Mouse (Mus musculus) embryonic facial prominence, embryonic 14.5 days (tissue): Measurements from ENCODE around the gene Mib2. TPM values are rescaled to one million over a fixed set of nuclear protein-coding genes. Genes with fewer than 3 reads are reported as not detected.
A peak's percentile ranks its signal among the peaks of the same experiment; 100 is the strongest.

Source experiments
- ATAC-seq: fragments of 200-750 bp; cut with Nextera tagmentation; 2 replicates; pipeline ENCODE4 v1.8.0; 2017; ENCODE audit warnings: low read depth, moderate number of reproducible peaks, moderate TSS enrichment
- DNase-seq: peaks from one replicate; pipeline ENCODE4 v3.0.0-alpha.2; 2015; ENCODE audit warnings: low spot score
- H3K27ac ChIP-seq: fragments of 300-500 bp; sonication (generic); replicated peaks from 2 replicates; pipeline ENCODE4 v1.5.1; 2014; ENCODE audit warnings: low read depth, mild to moderate bottlenecking, low read length, moderate library complexity
- H3K27me3 ChIP-seq: fragments of 300-500 bp; sonication (generic); replicated peaks from 2 replicates; pipeline ENCODE4 v1.6.1; 2014; ENCODE audit warnings: low read length; ENCODE audit not compliant: control insufficient read depth, insufficient read depth
- H3K36me3 ChIP-seq: fragments of 300-500 bp; sonication (generic); 2 replicates; pipeline ENCODE4 v1.6.1; 2014; ENCODE audit warnings: low read length, mixed read lengths; ENCODE audit not compliant: control insufficient read depth, insufficient read depth
- H3K4me1 ChIP-seq: fragments of 300-500 bp; sonication (generic); 2 replicates; pipeline ENCODE4 v1.6.1; 2014; ENCODE audit warnings: antibody characterized with exemption, low read length; ENCODE audit not compliant: control insufficient read depth, insufficient read depth
- H3K4me2 ChIP-seq: fragments of 300-500 bp; sonication (generic); 2 replicates; pipeline ENCODE4 v1.6.1; 2014; ENCODE audit warnings: low read depth, mild to moderate bottlenecking, low read length, moderate library complexity, mixed read lengths
- H3K4me3 ChIP-seq: fragments of 300-500 bp; sonication (generic); 2 replicates; pipeline ENCODE4 v1.5.1; 2014; ENCODE audit warnings: low read depth, mild to moderate bottlenecking, low read length
- H3K9ac ChIP-seq: fragments of 300-500 bp; sonication (generic); 2 replicates; pipeline ENCODE4 v1.6.1; 2014; ENCODE audit warnings: low read depth, mild to moderate bottlenecking, low read length, moderate library complexity, mixed read lengths
- H3K9me3 ChIP-seq: fragments of 300-500 bp; sonication (generic); 2 replicates; pipeline ENCODE4 v1.6.1; 2016; ENCODE audit warnings: low read length; ENCODE audit not compliant: control insufficient read depth
- WGBS: fragments of 180-500 bp; shearing (Covaris S2); extraction: QIAGEN DNeasy Blood & Tissue Kit; methylation state at CpG from one replicate; pipeline ENCODE4 v1.1.7; 2014; 5-methylcytosine and 5-hydroxymethylcytosine counted together
- polyA plus RNA-seq: library from polyadenylated mRNA; unstranded; fragments of >200 nt; fragmentation: Nextera tagmentation; extraction: Ambion mirVana; gene quantifications from 2 replicates; pipeline ENCODE4 v1.2.1, GENCODE M21; 2014

Mib2 gene
- 24.8 and 27.3 TPM in 2 replicates for polyA plus RNA-seq

DNA sequence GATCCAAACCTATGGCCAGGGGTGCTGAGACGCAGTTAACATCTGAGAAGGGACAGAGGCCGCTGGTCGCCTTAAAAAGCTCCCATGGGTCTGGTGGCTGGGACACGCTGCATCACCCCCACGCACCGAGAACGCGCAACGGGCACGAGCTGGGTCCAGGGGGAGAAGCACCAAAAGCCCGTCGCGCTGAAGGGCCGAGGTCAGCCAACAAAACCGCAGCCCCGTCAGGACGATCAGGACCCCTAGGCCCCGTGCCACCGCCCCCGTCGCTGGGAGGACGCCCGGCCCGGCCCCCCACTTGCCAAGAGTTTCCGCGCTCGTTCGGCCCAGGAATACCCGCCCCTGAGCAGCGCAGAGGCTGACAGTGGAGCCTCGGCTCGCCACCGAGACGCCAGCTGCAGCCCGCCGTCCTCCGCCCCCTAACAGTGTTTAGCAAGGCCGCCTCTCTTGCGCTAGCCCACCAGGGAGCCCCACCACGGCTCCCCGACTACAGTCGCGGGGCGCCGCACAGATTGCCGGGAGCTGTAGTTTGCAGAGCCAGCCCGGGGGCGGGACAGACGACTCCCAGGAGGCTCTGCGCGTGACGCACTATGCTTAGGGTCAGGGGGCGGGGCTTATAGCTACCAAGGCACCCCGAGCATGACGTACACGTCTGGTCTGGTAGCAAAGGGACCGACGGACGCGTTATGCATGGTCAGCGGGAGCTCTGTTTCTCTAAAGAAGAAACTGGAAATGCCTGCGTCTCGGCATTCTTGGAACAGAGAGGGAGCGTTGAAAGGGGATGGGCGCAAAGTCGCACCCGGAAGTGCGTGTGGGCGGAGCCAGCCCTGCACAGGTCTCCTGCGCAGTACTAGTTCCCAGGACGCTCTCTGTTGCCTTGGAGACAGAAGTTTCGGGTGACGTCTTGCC is at the start of gene Mib2:
Mib2 (minus strand) TSS at position 510 of the 909 bp plus-strand sequence.
- peak within 1 kb of the TSS; percentile 87 for H3K4me2 ChIP-seq
- under 1% methylated on average over 41 of the region's 73 CpGs for WGBS
- H3K36me3 ChIP-seq, result no peaks in the 10 kb centered on the region; the same call in 1 of the 2 replicates
- ATAC-seq (peak; percentile 99), DNase-seq (peak; percentile 98)
- H3K27me3 ChIP-seq, result no peaks in the 10 kb centered on the region
- H3K4me3 ChIP-seq, result peak within 1 kb of the TSS; percentile 86
- peak within 1 kb of the TSS; percentile 78 for H3K27ac ChIP-seq
- H3K9ac ChIP-seq, result peak within 1 kb of the TSS; percentile 86
- H3K4me1 ChIP-seq, result 0 out of 2 replicates have a peak, but pooled peaks cover 5% of the 10 kb centered on the region
- no peaks in the 10 kb centered on the region for H3K9me3 ChIP-seq

DNA sequence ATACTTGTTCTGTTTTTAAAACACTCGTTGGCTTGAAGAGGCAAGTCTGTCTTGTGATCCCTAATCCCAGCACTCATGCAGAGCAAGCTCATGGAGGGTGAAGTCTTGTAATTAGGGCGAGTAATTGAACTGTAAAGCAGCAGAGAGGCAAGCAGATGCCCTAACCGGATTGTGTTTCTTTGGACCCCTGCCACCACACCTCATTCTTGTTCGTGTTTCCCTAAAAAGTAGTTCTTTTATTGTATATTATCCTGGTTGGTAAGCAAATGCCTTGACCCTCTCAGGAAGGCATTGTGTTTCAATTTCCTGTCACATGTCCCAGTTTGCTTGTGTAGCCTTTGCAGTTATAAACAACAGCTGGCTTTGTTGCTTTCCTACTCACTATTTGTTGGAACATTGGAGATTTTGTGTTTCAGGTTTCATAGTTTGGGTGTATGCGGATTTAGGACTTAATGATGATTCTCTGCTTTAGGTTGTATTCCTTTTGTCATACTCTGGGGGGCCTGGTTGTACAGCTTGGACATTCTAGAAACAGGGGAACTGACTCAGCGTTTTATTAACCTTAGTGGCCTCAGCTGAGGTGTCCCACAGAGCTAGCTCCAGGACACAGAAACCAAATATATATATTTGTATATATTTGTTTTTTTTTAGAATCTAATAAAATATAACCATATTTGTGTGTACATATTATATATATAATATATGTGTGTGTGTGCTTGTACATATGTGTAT is 41.7 kb upstream of the Mib2 start:
- peak overlapping the region; percentile 0; the same call in 1 of the 2 replicates for H3K27ac ChIP-seq
- DNase-seq, result peak; percentile 56
- no peak overlapping the region for H3K4me2 ChIP-seq
- peak; percentile 60; the same call in 1 of the 2 replicates for ATAC-seq
- no peak overlapping the region for H3K9ac ChIP-seq
- H3K27me3 ChIP-seq, result no peaks in the 10 kb centered on the region
- no peaks in the 10 kb centered on the region for H3K9me3 ChIP-seq
- 46% methylated on average over 6 of the region's 6 CpGs for WGBS
- H3K4me1 ChIP-seq, result peaks cover 5% of the 10 kb centered on the region
- no peak overlapping the region for H3K4me3 ChIP-seq
- H3K36me3 ChIP-seq, result peaks cover 17% of the 10 kb centered on the region; the same call in 1 of the 2 replicates

DNA sequence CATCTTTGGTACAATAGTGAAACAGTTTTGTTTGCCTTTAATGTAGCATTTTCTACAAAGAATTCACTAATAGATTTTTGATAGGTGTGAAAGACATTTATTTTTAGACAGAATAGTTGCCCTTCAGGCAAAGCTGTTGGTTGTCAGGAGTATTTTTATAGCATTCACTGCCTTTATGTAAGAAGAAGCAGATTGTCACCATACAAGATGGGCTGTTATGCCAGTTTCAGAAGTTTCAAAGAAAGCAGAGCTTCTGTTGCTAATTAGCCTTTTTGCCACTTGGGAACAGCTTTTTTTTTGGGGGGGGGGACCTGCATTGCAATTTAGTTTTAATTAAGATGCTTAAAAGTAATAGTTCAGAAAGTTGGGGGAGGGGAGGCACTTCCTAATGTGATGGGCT is 40.0 kb upstream of the Mib2 start:
- no peak for ATAC-seq
- H3K9ac ChIP-seq, result no peak overlapping the region
- H3K9me3 ChIP-seq, result no peaks in the 10 kb centered on the region
- H3K36me3 ChIP-seq, result 0 out of 2 replicates have a peak, but pooled peaks cover 5% of the 10 kb centered on the region
- DNase-seq, result no peak
- no peak overlapping the region for H3K27ac ChIP-seq
- H3K4me1 ChIP-seq, result peaks cover 5% of the 10 kb centered on the region
- H3K4me3 ChIP-seq, result no peak overlapping the region
- no peak overlapping the region for H3K4me2 ChIP-seq
- no peaks in the 10 kb centered on the region for H3K27me3 ChIP-seq

DNA sequence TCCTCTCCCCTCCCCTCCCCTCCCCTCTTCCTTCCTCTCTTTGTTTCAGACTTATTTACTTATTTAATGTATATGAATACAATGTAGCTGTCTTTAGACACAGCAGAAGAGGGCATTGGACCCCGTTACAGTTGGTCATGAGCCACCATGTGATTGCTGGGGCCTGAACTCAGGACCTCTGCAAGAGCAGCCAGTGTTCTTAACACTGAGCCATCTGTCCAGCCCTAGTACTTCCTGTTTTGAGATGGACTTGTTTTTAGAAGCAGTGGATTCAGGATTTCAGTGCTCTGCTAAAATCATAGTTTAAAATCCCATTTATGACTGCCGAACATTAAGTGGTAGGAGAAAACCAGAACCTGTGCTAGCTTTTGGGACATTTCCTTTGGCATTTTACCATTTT is 39.6 kb upstream of the Mib2 start:
- DNase-seq, result no peak

DNA sequence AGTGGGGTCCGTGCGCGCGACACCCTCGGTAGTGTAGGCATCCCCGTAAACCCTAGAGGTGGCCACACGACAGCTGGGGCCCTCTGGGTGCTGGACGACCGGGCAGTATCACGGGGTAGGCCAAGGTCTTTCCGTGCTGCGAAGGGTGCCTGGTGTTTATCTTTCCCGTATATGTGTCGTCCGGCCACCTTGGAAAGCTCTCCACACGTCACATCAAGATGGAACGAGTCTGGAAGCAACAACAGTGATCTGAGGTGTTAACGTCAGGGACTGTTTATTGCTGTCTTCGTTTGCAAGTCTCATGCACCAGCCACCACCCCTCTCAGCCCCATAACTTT is 36.6 kb upstream of the Mib2 start:
- DNase-seq, result no peak
- Histone ChIP-seq H3K4me1 (peaks cover 5% of the 10 kb centered on the region), H3K4me2 (peak overlapping the region; percentile 88), H3K27ac (peak overlapping the region; percentile 98; the same call in 1 of the 2 replicates), H3K9me3 (no peaks in the 10 kb centered on the region), H3K4me3 (peak overlapping the region; percentile 69), H3K9ac (peak overlapping the region; percentile 82), H3K27me3 (no peaks in the 10 kb centered on the region), H3K36me3 (no peaks in the 10 kb centered on the region)
- ATAC-seq, result no peak; the same call in 1 of the 2 replicates
- under 1% methylated on average over 19 of the region's 19 CpGs for WGBS

More for the DNA sequence above, 39.6 kb upstream of the Mib2 start:
- Histone ChIP-seq H3K27ac (no peak overlapping the region), H3K27me3 (no peaks in the 10 kb centered on the region), H3K4me2 (no peak overlapping the region), H3K36me3 (0 out of 2 replicates have a peak, but pooled peaks cover under 1% of the 10 kb centered on the region), H3K9me3 (no peaks in the 10 kb centered on the region), H3K9ac (no peak overlapping the region), H3K4me3 (no peak overlapping the region), H3K4me1 (peaks cover 5% of the 10 kb centered on the region)
- 73% methylated on average over 2 of the region's 2 CpGs for WGBS
- ATAC-seq, result no peak

DNA sequence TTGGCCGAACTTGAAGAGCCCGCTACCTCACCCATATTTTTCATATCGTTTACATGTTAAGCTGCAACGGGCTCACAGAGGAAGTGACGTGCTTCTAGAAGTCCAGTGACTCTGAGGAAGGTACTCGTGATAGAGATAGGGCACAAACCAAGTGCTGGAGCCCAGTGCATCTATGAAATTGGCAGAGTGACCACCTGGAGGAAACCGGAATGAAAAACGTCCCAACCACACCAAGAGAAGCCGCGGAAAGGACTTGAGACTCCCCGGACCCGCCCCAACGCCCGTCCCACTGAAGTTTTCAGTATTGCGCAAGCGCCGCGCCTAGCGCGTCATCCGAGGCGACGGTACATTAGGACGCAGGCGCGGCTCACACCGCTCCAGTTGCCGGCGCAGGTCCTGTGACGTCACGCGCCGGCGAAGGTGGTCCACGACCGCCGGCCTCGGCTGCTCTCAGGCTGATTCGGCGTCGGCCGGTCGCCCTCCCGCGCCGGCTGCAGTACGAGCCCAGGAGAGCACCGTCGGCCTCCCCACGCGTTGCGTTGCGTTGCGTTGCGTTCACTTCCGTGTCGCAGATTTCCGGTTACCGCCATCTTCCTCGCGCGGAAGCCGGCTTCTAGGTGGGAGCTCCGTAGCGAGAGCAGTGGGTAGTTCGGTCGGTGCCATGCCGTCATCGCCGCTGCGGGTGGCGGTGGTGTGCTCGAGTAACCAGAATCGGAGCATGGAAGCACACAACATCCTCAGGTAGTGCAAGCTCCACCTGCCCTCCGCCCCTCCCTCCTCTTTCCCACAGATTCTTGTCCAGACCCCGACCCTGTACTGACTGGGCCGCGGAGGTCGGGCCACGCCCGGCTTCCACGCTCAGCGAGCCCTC is 36.0 kb upstream of the Mib2 start, which contains the start of gene Ssu72:
Ssu72 (plus strand) TSS at position 80 of the 871 bp plus-strand sequence.
- Histone ChIP-seq H3K4me1 (peaks cover 5% of the 10 kb centered on the region), H3K36me3 (no peaks in the 10 kb centered on the region), H3K9ac (peak within 1 kb of the TSS; percentile 82), H3K27ac (peak within 1 kb of the TSS; percentile 98), H3K4me2 (peak within 1 kb of the TSS; percentile 88), H3K4me3 (peak within 1 kb of the TSS; percentile 69), H3K27me3 (no peaks in the 10 kb centered on the region), H3K9me3 (no peaks in the 10 kb centered on the region)
- DNase-seq (peak; percentile 97), ATAC-seq (peak; percentile 96)
- under 1% methylated on average over 49 of the region's 83 CpGs for WGBS

DNA sequence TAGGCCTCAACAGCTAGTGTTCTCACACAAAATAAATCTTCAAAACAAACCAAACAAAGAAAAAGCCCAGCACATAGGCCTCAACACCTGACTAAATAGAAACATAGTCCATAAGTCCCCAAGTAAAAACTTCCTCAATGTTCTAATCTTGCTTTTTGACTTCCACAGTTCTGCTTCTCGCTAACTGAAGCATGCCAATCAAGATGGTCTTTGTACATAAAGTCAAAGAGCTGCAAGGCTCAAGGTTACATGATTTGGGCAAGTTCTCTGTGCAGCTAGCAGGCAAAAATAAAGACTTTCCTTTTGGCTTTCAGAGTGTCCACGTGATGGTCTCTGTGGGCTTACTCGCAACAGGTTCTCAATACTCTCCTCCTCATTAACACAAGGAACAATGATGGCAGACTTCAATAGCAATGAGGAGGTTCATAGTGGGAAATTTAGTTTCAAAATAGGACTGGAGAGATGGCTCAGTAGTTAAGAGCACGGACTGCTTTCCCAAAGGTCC is 34.5 kb upstream of the Mib2 start:
- Histone ChIP-seq H3K9ac (no peak overlapping the region), H3K4me1 (peaks cover 5% of the 10 kb centered on the region), H3K4me2 (no peak overlapping the region), H3K27me3 (no peaks in the 10 kb centered on the region), H3K4me3 (no peak overlapping the region), H3K36me3 (no peaks in the 10 kb centered on the region), H3K27ac (no peak overlapping the region), H3K9me3 (no peaks in the 10 kb centered on the region)
- no peak for DNase-seq
- ATAC-seq, result no peak
- whole genome bisulfite sequencing, result 95% methylated on average over 4 of the region's 4 CpGs

DNA sequence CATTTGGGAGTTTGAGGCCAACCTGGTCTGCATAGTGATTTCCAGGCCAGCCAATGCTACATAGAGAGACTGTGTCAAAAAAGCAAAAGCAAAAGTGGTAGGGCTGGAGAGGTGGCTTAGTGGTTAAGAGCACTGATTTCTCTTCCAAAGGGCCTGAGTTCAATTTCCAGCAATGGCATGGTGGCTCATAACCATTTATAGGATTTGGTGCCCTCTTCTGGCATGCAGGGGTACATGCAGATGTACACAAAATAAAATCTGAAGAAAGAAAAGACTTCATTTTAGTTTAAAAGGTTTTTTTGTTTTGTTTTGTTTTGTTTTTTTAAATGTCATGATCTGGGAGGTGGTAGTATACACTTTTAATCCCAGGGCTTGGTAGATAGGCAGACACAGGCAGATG is 31.4 kb upstream of the Mib2 start:
- DNase-seq, result peak; percentile 28

More for the DNA sequence above, 31.4 kb upstream of the Mib2 start:
- H3K4me3 ChIP-seq, result no peak overlapping the region
- H3K27ac ChIP-seq, result no peak overlapping the region
- no peak for ATAC-seq
- H3K27me3 ChIP-seq, result no peaks in the 10 kb centered on the region
- H3K9ac ChIP-seq, result no peak overlapping the region
- H3K36me3 ChIP-seq, result no peaks in the 10 kb centered on the region
- H3K4me1 ChIP-seq, result peaks cover 11% of the 10 kb centered on the region
- H3K9me3 ChIP-seq, result no peaks in the 10 kb centered on the region
- H3K4me2 ChIP-seq, result no peak overlapping the region
